Mouse (Mus musculus): ENCODE results near the gene Iqch.

Gene Iqch

GRCm38 (mm10) chr9:63602043-63602939 lies at the start of gene Iqch, which contains the start of gene Aagab:
TSS of gene Iqch (minus strand) at chr9:63602493.
TSS of gene Aagab (plus strand) at chr9:63602660.
- peak; percentile 96 for DNase-seq (ENCODE audit: low spot score)

- peak; percentile 55 for DNase-seq (ENCODE audit: low spot score)
Measured at GRCm38 (mm10) chr9:63651594-63651993, 49.3 kb upstream of the Iqch start.

GRCm38 (mm10) chr9:63650905-63651304 lies 48.6 kb upstream of the Iqch start:
- no peak for DNase-seq (ENCODE audit: low spot score)

GRCm38 (mm10) chr9:63649841-63650545 lies 47.7 kb upstream of the Iqch start:
- peak; percentile 47 for DNase-seq (ENCODE audit: low spot score)

GRCm38 (mm10) chr9:63648520-63648918 lies 46.2 kb upstream of the Iqch start:
- no peak for DNase-seq (ENCODE audit: low spot score)

- peak; percentile 31 for DNase-seq (ENCODE audit: low spot score)
Measured at GRCm38 (mm10) chr9:63647581-63648519, 45.6 kb upstream of the Iqch start.

- no peak for DNase-seq (ENCODE audit: low spot score)
Measured at GRCm38 (mm10) chr9:63645084-63645483, 42.8 kb upstream of the Iqch start.

GRCm38 (mm10) chr9:63644011-63644410 lies 41.7 kb upstream of the Iqch start:
- no peak for DNase-seq (ENCODE audit: low spot score)

- no peak for DNase-seq (ENCODE audit: low spot score)
Measured at GRCm38 (mm10) chr9:63641983-63642646, 39.8 kb upstream of the Iqch start.

GRCm38 (mm10) chr9:63636113-63636512 lies 33.8 kb upstream of the Iqch start:
- DNase-seq (ENCODE audit: low spot score): no peak

- DNase-seq (ENCODE audit: low spot score): no peak
Measured at GRCm38 (mm10) chr9:63633334-63633733, 31.0 kb upstream of the Iqch start.

GRCm38 (mm10) chr9:63632924-63633323 lies 30.6 kb upstream of the Iqch start:
- DNase-seq (ENCODE audit: low spot score): no peak

GRCm38 (mm10) chr9:63632045-63632444 lies 29.8 kb upstream of the Iqch start:
- no peak for DNase-seq (ENCODE audit: low spot score)

GRCm38 (mm10) chr9:63625090-63625756 lies 22.9 kb upstream of the Iqch start:
- no peak for DNase-seq (ENCODE audit: low spot score)

GRCm38 (mm10) chr9:63623895-63624569 lies 21.7 kb upstream of the Iqch start:
- no peak for DNase-seq (ENCODE audit: low spot score)

- no peak for DNase-seq (ENCODE audit: low spot score)
Measured at GRCm38 (mm10) chr9:63617967-63618366, 15.7 kb upstream of the Iqch start.

- DNase-seq (ENCODE audit: low spot score): no peak
Measured at GRCm38 (mm10) chr9:63614018-63614985, 12.0 kb upstream of the Iqch start.

GRCm38 (mm10) chr9:63613569-63613968 lies 11.3 kb upstream of the Iqch start:
- no peak for DNase-seq (ENCODE audit: low spot score)

All from urinary bladder, postnatal 14 days (tissue).